Comparison of ENCODE assay signal across 7 mouse cellular contexts in genomic region chr11:83271151-83271950, GRCm38 (mm10). TPM values are rescaled to one million over a fixed set of nuclear protein-coding genes. Genes with fewer than 3 reads are reported as not detected.
DNase-seq lines count a peak whose midpoint lies in the region; ATAC-seq lines count a peak whose summit lies in the region.

No protein-coding gene starts in this region.

- DNase-seq in adrenal gland, postnatal 14 days = peak; percentile 86
- DNase-seq in embryonic facial prominence, embryonic 11.5 days (ENCODE audit: low spot score) = peak; percentile 90
- DNase-seq in heart, adult 11 months = peak; percentile 98
- peak; percentile 88 for DNase-seq in kidney, adult 18-20 months
- peak; percentile 83 for DNase-seq in limb, embryonic 11.5 days (ENCODE audit: low spot score)
- DNase-seq in midbrain, embryonic 14.5 days = peak; percentile 90
- peak; percentile 68 to 79 for DNase-seq in spleen, adult 18-20 months

- ATAC-seq in embryonic facial prominence, embryonic 11.5 days (replicated peaks; ENCODE audit: insufficient number of reproducible peaks, low FRiP score, low TSS enrichment, low read depth) = peak; percentile 87
- peak; percentile 92 for ATAC-seq in limb, embryonic 11.5 days (ENCODE audit: insufficient number of reproducible peaks, low FRiP score, low TSS enrichment, low read depth)
- ATAC-seq in midbrain, embryonic 14.5 days (ENCODE audit: low FRiP score, low TSS enrichment) = peak; percentile 87

- peak overlapping the region; percentile 47 for H3K4me2 ChIP-seq in embryonic facial prominence, embryonic 11.5 days (ENCODE audit: low read depth, low read length)
- H3K4me2 ChIP-seq in limb, embryonic 11.5 days (ENCODE audit: low read depth, severe bottlenecking) = peak overlapping the region; percentile 61
- H3K4me2 ChIP-seq in midbrain, embryonic 14.5 days (ENCODE audit: low read length) = peak overlapping the region; percentile 71

- H3K36me3 ChIP-seq in embryonic facial prominence, embryonic 11.5 days (replicated peaks; ENCODE audit: control insufficient read depth, insufficient read depth, low read depth, low read length) = no peaks in the 10 kb centered on the region
- no peaks in the 10 kb centered on the region for H3K36me3 ChIP-seq in limb, embryonic 11.5 days (ENCODE audit: control insufficient read depth, insufficient read depth, low read length)
- no peaks in the 10 kb centered on the region for H3K36me3 ChIP-seq in midbrain, embryonic 14.5 days (ENCODE audit: control insufficient read depth, insufficient read depth, low read length)

- peak overlapping the region; percentile 24 for H3K4me3 ChIP-seq in embryonic facial prominence, embryonic 11.5 days (ENCODE audit: low read depth, low read length)
- peak overlapping the region; percentile 47 for H3K4me3 ChIP-seq in limb, embryonic 11.5 days (ENCODE audit: low read depth, low read length)
- H3K4me3 ChIP-seq in midbrain, embryonic 14.5 days (replicated peaks; ENCODE audit: low read depth, low read length) = peak overlapping the region; percentile 39

- 0 out of 2 replicates have a peak overlapping the region, but pooled peaks have one; percentile 42 for H3K27ac ChIP-seq in embryonic facial prominence, embryonic 11.5 days (replicated peaks; ENCODE audit: low read depth, low read length)
- no peak overlapping the region for H3K27ac ChIP-seq in limb, embryonic 11.5 days (replicated peaks; ENCODE audit: low read depth, low read length)
- peak overlapping the region; percentile 87 for H3K27ac ChIP-seq in midbrain, embryonic 14.5 days (replicated peaks; ENCODE audit: low read depth, low read length)

- H3K4me1 ChIP-seq in embryonic facial prominence, embryonic 11.5 days (ENCODE audit: control insufficient read depth, insufficient read depth, low read length) = no peaks in the 10 kb centered on the region
- H3K4me1 ChIP-seq in limb, embryonic 11.5 days (ENCODE audit: control insufficient read depth, insufficient read depth, low read length) = no peaks in the 10 kb centered on the region
- 0 out of 2 replicates have a peak, but pooled peaks cover 6% of the 10 kb centered on the region for H3K4me1 ChIP-seq in midbrain, embryonic 14.5 days (ENCODE audit: control insufficient read depth, insufficient read depth, low read length)

- WGBS in embryonic facial prominence, embryonic 11.5 days = under 1% methylated on average over 26 of the region's 26 CpGs
- under 1% methylated on average over 26 of the region's 26 CpGs for WGBS in limb, embryonic 11.5 days
- WGBS in midbrain, embryonic 14.5 days = under 1% methylated on average over 26 of the region's 26 CpGs

- H3K9me3 ChIP-seq in embryonic facial prominence, embryonic 11.5 days (replicated peaks; ENCODE audit: control insufficient read depth, low read length) = no peaks in the 10 kb centered on the region
- no peaks in the 10 kb centered on the region for H3K9me3 ChIP-seq in limb, embryonic 11.5 days (ENCODE audit: control insufficient read depth, low read length)
- H3K9me3 ChIP-seq in midbrain, embryonic 14.5 days (ENCODE audit: control insufficient read depth, low read length) = no peaks in the 10 kb centered on the region

- no peaks in the 10 kb centered on the region; the same call in 1 of the 2 replicates for H3K27me3 ChIP-seq in embryonic facial prominence, embryonic 11.5 days (ENCODE audit: control insufficient read depth, insufficient read depth, low read length)
- no peaks in the 10 kb centered on the region for H3K27me3 ChIP-seq in limb, embryonic 11.5 days (ENCODE audit: control insufficient read depth, insufficient read depth, low read length)
- no peaks in the 10 kb centered on the region for H3K27me3 ChIP-seq in midbrain, embryonic 14.5 days (ENCODE audit: control insufficient read depth, insufficient read depth, low read length)

- peak overlapping the region; percentile 53 for H3K9ac ChIP-seq in embryonic facial prominence, embryonic 11.5 days (replicated peaks; ENCODE audit: low read length)
- H3K9ac ChIP-seq in limb, embryonic 11.5 days (ENCODE audit: low read length) = peak overlapping the region; percentile 64
- H3K9ac ChIP-seq in midbrain, embryonic 14.5 days (replicated peaks; ENCODE audit: low read length) = peak overlapping the region; percentile 69

RNA-seq across cellular contexts. Expression of gene Slfn14, which starts 15.2 kb away (rescaled TPM):
- 0.41 and 2.7 TPM in 2 replicates for total RNA-seq in adrenal gland, postnatal 14 days (2021)
- 0.56 and 0.81 TPM in 2 replicates for polyA plus RNA-seq in embryonic facial prominence, embryonic 11.5 days (2014; fragmentation: Nextera tagmentation; extraction: Ambion mirVana)
- 0.52 and 0.53 TPM in 2 replicates for polyA plus RNA-seq in limb, embryonic 11.5 days (2014; fragmentation: Nextera tagmentation; extraction: Ambion mirVana)
- polyA plus RNA-seq in midbrain, embryonic 14.5 days (2014; fragmentation: Nextera tagmentation; extraction: Ambion mirVana) = 0.05 TPM in 1 of 2 replicates, not detected in the other

RNA-seq across cellular contexts. Expression of gene Ap2b1, which starts 27.5 kb away (rescaled TPM):
- total RNA-seq in adrenal gland, postnatal 14 days (2021) = 86.9 and 98.4 TPM in 2 replicates
- polyA plus RNA-seq in embryonic facial prominence, embryonic 11.5 days (2014; fragmentation: Nextera tagmentation; extraction: Ambion mirVana) = 93.5 and 96.0 TPM in 2 replicates
- polyA plus RNA-seq in limb, embryonic 11.5 days (2014; fragmentation: Nextera tagmentation; extraction: Ambion mirVana) = 72.1 and 78.9 TPM in 2 replicates
- 103 and 173 TPM in 2 replicates for polyA plus RNA-seq in midbrain, embryonic 14.5 days (2014; fragmentation: Nextera tagmentation; extraction: Ambion mirVana)

RNA-seq across cellular contexts. Expression of gene Pex12, which starts 31.0 kb away (rescaled TPM):
- total RNA-seq in adrenal gland, postnatal 14 days (2021) = 15.1 and 16.2 TPM in 2 replicates
- 13.8 and 16.8 TPM in 2 replicates for polyA plus RNA-seq in embryonic facial prominence, embryonic 11.5 days (2014; fragmentation: Nextera tagmentation; extraction: Ambion mirVana)
- polyA plus RNA-seq in limb, embryonic 11.5 days (2014; fragmentation: Nextera tagmentation; extraction: Ambion mirVana) = 13.2 and 15.6 TPM in 2 replicates
- 16.2 and 20.6 TPM in 2 replicates for polyA plus RNA-seq in midbrain, embryonic 14.5 days (2014; fragmentation: Nextera tagmentation; extraction: Ambion mirVana)
